Mouse (Mus musculus): Measurements from ENCODE around the gene Olfr1211.

Gene Olfr1211

DNA sequence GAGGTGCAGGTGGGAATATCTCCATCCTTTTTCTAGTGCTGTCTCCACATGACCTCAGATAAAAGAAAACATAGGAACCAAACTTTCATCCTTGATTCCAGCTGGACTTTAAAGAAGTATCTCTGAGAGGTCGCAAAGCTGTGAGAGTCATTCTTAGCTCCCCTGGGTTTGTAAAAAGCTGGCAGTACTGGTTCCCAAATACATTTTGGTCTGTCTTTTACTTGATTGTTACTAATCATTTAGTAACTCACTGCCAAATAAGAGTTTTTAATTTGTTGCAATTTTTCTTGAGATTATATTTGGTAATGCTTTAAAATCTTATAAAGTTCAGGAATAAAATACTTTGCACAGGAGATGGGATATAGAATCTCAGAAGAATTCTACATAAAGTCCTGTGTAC is at the start of gene Olfr1211:
Gene Olfr1211, minus strand, starts transcription at position 101 of the 400 bp plus-strand sequence.
- H3K27me3 ChIP-seq (ENCODE audit: control insufficient read depth, insufficient read depth, low read length, poor library complexity, severe bottlenecking), result no peaks in the 10 kb centered on the region
- DNase-seq (ENCODE audit: low read depth, low spot score), result no peak
- H3K36me3 ChIP-seq (ENCODE audit: control insufficient read depth, insufficient read depth, low read length, poor library complexity, severe bottlenecking), result no peaks in the 10 kb centered on the region

DNA sequence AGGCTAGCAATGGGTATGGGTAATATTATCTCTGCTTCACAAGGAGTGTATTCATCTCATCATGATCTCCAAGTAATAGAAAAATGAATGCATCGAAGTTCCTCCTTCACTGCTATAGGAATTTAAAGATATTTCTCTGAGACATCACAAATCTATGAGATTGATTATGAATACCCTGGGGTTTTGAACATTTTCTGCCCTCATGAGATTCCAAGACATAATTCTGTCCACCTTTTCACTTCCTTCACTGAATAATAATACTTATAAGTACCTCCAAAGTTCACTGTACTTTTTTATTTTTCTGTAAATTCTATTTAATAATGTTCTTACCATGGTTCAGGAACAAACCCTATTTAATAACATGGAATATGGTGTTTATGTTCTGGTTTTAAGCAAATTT is 42.3 kb upstream of the Olfr1211 start, which contains the start of gene Gm13762:
Gene Gm13762, minus strand, starts transcription at position 101 of the 400 bp plus-strand sequence.
- DNase-seq (ENCODE audit: low read depth, low spot score), result no peak
- no peaks in the 10 kb centered on the region for H3K36me3 ChIP-seq (ENCODE audit: control insufficient read depth, insufficient read depth, low read length, poor library complexity, severe bottlenecking)
- no peaks in the 10 kb centered on the region for H3K27me3 ChIP-seq (ENCODE audit: control insufficient read depth, insufficient read depth, low read length, poor library complexity, severe bottlenecking)

GRCm38 (mm10) chr2:88953669-88954068 is 15.8 kb upstream of the Olfr1211 start, which contains the start of gene Olfr1212:
Olfr1212 (plus strand) TSS chr2:88953969.
- Histone ChIP-seq H3K27me3 (ENCODE audit: control insufficient read depth, insufficient read depth, low read length, poor library complexity, severe bottlenecking) (no peaks in the 10 kb centered on the region), H3K36me3 (ENCODE audit: control insufficient read depth, insufficient read depth, low read length, poor library complexity, severe bottlenecking) (no peaks in the 10 kb centered on the region)
- no peak for DNase-seq (ENCODE audit: low read depth, low spot score)

DNA sequence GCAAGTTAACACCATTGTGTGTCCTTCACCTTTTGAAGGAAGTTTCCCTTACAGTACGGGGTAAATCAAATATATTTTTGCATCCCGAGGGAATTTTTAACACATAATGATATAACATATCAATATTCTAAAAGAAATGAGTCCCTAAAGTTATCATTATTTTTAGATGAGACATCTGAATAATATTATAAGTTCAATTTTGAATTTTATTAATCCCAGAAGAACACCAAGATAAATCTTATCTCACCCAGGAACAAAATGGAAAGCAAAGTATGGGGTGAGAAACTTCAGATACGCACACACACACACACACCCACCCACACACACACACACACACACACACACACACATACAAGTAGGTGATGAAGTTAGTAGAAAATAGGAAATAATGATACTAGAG is 22.9 kb downstream of the Olfr1211 start, which contains the start of gene Olfr1209:
Gene Olfr1209, minus strand, starts transcription at position 101 of the 400 bp plus-strand sequence.
- DNase-seq (ENCODE audit: low read depth, low spot score), result no peak
- Histone ChIP-seq H3K27me3 (ENCODE audit: control insufficient read depth, insufficient read depth, low read length, poor library complexity, severe bottlenecking) (no peaks in the 10 kb centered on the region), H3K36me3 (ENCODE audit: control insufficient read depth, insufficient read depth, low read length, poor library complexity, severe bottlenecking) (no peaks in the 10 kb centered on the region)

DNA sequence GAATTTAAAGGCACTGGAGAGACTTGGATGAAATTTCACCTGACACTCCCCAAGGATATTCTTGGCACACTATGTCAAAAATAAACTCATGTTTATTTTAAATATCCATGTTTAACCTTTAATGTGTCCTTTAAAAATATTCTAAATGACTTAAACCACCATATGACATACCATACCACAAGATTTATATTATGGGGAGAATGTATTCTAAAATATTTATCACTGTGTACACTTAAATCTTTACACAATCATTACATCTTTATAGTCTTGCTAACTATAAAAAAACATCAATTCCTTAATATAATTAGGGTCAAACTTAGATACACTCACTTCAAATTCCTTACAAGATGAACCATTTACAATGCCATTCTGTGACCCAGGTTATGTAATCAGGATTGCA is 35.7 kb downstream of the Olfr1211 start, which contains the start of gene Olfr1208:
Gene Olfr1208, minus strand, starts transcription at position 101 of the 400 bp plus-strand sequence.
- DNase-seq (ENCODE audit: low read depth, low spot score), result no peak
- H3K27me3 ChIP-seq (ENCODE audit: control insufficient read depth, insufficient read depth, low read length, poor library complexity, severe bottlenecking), result no peaks in the 10 kb centered on the region

More for the DNA sequence above, 35.7 kb downstream of the Olfr1211 start, which contains the start of gene Olfr1208:
- no peaks in the 10 kb centered on the region for H3K36me3 ChIP-seq (ENCODE audit: control insufficient read depth, insufficient read depth, low read length, poor library complexity, severe bottlenecking)
